Mouse (Mus musculus) gastrocnemius, postnatal 4 days (tissue): ENCODE measurements around the gene Bbs9. TPM values are rescaled to one million over a fixed set of nuclear protein-coding genes. Genes with fewer than 3 reads are reported as not detected.

ENCODE experiments used
- DNase-seq, 2 experiments: peaks; one replicate each; pipeline ENCODE4 v3.0.0; 2021 to 2022; ENCODE audit warnings: low spot score in 2 of 2, mixed read lengths in 2 of 2
- total RNA-seq, 2 experiments: library from RNA; stranded (reverse); gene quantifications; 2 replicates each; pipeline ENCODE4 v1.2.3; 2021

Gene Bbs9
- total RNA-seq, 2 experiments from 2014 or later, result 14.0 to 17.5 TPM

DNA sequence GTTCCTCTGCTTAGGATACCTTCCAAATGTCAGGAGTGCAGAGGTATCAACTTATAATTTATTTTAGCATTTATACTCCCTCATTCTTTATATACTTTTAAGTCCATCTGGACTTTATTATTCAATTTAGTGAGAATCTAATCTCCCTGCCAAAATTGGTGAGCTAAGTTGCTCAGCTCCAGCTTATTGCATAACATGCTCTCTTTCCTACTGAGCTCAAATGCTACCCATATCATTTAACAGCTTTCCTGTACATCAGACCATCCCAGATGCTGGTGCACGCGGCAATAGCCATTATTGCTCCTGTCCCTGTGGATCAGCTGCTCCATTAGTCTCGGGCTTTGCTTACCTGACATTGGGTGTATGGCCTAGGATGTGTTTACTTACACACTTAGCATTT, 208.3 kb downstream of the Bbs9 start:
- DNase-seq, result no peak

DNA sequence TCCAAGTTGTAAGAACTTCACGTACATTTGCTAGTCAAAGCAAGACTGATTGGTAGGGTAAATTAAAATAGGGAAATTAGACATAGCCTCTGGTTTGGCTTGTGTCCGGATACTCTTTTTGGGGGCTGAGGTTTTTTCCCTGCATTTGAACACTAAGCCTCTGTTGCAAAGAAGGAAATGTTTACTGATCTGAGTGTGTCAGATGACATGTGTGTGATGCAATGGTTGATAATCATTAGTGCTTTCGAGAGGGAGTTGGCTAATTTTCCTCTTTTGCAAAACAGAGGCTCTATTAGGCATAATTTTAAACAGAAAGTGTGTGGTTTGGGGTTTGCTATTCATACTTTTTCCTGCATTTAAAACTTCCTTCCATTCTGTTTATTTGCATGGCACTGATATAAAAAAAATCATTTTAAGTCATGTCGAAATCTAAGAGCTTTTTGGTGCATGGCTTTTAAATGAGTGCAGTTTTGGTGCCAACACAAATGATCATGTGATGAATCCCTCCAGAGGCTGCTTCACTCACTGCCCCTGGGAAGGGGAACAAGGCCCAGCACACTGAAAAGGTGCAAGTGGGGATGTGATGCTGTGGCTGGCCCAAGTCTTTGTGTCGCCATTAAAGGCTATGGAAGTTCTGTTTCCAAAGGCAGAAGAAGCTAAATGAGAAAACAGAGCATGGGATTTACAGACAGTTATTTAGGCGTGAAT, 211.4 kb downstream of the Bbs9 start:
- no peak for DNase-seq

DNA sequence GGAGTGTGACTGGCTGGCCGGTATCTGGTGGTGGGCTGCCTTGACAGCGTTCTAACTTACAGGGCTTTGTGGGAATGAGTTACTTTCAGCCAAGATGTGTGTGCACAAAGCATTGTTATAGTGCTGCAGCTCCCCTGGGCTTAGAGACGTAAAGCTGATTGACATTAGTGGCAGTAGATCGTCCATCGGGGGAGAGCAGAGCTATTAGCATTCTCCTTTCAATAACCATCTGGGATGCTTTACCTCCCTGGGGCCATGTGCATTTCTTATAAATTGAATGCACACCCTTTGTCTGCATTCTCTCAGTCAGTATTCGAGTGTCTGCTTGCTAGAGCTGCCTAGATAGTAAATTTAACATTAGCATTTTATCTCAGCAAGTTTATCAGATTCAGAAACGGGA, 214.7 kb downstream of the Bbs9 start:
- DNase-seq, result no peak

DNA sequence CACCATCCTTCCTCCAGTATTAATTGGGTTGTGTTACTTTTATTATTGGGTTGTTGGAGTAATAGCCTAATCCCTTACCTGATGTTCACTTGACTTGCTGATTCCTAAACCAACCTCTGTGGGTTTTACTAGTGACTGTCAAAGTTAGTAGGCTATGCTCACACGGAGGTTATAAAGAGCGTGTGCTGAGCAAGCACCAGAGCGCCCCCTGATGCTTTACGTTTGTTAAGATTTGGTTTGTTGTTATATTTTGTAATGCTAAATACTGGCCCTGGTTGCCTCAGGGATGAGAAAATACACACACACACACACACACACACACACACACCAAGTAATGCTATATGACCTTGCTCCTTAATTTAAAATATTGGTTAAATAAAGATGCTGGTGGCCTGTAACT, 219.9 kb downstream of the Bbs9 start:
- DNase-seq, result no peak

DNA sequence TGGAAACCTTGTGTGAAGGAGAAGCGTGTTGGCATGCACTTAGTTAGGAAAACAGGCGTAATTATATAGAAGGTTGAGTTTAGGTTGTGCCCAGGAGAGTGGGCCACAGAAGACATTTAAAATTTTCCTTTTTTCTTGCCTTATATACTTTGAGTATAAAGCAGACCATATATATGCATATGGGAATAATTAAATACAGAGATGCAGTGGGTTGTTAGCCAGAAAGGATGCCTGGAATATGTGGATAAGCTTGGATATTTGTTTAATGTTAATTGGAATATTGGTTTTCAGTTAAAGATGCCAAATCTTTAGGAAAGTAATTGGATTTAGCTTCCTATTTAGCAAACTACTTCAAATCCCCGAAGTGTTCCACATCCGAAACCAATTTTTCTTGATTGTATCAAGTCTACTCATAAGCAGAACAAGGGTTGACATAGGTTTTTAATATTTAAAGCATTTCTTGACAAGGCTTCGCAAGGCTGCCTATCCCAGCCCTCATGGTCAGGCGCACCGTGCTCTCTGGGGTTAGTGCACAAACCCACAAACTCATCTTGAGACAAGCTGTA, 221.4 kb downstream of the Bbs9 start:
- DNase-seq, result no peak

DNA sequence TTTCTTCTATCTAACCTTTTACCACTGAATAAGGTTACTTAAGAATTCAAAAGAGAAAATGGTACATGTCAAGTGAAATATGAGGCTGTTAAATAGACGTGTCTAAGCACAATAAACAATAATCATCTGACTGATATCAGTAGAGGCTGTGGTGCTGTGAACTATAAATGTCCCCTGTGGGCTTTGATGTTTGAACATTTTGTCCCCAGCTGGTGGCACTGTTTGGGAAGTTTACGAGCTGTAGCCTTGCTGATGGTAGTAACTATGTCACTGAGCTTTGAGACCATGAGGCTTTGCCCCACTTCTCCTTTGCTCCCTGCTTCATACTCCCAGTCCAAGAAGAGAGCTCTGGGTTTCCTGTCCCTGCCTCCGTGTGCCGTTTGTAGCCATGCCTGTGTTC, 222.3 kb downstream of the Bbs9 start:
- no peak for DNase-seq

DNA sequence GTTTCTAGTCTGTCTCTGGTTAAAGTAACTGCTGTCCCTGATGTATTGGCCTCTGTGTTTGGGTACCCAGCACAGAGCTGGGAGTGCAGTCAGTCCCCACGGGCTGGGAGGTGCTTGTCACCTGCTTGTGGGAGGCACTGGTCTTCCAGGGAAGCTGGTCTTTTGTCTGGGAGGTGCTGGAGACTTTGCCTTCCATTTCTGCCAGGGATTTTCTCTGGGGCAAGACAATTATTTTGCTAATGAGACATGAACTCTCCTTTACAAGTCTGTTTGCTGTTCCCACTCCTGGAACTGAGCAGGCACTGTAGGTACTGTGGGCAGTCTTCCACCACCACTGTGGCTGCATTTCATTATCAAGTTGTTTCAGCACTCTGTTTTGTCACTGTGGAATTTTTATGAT, 223.0 kb downstream of the Bbs9 start:
- no peak for DNase-seq

DNA sequence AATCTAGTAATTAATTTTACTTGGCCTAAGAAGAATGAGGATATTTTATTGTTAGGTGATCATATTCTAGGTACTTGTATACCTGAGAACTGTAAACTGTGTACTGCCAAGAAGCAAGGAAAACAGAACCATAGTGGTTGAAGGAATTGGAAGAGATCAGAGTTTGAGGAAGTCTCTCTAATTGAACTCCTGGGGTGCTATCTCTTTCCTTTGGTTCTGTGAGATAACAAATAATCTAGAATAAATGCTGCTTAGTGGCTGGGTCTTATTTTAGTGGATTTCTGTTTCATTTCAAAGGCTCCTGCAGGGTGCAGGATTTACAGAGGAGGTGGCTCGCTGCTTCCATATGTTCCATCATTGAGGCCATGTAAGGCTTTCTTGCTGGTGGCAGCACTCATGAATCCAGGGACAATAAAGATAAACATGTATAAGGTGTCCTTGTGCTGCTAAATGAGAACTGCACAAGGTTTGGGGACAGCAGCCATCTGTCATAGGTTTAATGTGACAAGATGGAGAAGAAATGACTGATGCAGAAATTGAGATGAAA, 226.6 kb downstream of the Bbs9 start:
- no peak for DNase-seq

DNA sequence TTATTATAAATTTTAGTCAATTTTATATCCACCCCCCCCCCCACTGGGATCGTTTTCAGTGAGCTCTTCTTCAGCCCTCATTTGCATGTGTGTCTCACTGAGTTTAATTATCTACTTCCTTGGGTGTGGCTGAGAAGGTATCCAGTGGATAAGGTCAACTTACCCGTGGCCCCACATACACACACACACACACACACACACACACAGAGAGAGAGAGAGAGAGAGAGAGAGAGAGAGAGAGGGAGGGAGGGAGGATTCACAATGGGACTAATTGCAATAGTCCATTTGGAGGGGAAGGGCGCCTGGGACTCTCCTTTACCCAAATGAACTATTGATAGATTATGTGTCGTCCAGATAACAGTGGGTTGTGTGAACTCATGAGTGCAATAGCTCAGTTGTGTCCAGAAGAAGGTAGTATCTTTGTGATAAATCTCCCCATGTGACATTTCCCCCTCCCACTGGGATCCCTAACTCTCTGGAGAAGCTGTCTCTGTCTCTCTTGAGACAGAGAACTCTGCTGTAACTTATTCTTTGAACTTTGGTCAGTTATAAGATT, 227.4 kb downstream of the Bbs9 start:
- DNase-seq, result no peak

DNA sequence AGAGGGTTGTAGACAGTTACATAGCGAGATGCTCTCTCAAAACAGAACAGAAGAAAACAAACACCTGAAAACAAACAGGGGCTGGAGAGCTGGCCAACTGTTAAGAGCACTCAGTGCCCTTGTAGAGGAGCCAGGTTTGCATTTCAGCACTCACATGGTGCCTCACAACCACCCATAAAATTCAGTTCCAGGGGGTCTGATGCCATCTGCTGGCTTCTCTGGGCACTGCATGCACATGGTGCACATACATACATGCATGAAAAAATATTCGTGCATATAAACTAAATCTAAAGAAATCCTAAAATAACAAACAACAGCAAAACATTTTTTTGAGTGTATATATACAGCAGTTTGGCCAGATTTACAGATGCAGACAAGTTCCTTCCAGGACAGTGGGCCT, 228.0 kb downstream of the Bbs9 start:
- no peak for DNase-seq

DNA sequence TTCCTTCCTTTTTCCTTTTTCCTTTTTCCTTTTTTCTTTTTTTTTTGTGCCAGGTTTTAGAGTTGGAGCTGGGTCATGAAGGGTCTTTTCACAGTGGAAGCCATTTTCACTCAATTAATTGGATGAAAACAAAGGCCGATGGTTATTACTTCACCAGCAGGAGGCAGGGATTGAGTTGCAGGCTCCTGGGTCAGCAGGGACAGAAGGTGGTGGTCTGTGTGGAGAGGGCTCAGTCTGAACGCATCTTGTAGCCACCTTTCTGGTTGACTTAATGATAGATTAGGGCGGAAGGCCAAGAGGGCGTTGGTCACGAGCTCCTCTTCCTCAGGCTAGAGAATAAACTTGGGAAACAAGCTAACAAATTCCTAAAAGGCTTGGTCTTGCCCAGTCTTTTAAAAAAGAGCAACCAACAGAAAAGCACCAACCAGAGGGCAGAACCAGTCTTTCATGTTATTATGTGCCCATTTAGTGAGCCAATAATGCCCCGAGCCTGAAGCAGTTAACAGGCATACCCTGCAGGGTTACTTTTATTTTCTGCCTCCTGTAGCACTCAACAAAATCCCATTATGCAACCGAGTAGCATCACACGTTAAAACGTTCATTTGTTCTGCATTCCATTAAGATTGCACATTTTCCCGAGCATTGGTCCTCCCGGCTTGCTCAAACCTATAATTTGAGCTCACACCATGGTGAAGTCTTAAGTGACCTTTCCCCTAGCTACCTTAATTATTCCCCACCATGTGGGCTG, 231.8 kb downstream of the Bbs9 start:
- DNase-seq, result no peak

DNA sequence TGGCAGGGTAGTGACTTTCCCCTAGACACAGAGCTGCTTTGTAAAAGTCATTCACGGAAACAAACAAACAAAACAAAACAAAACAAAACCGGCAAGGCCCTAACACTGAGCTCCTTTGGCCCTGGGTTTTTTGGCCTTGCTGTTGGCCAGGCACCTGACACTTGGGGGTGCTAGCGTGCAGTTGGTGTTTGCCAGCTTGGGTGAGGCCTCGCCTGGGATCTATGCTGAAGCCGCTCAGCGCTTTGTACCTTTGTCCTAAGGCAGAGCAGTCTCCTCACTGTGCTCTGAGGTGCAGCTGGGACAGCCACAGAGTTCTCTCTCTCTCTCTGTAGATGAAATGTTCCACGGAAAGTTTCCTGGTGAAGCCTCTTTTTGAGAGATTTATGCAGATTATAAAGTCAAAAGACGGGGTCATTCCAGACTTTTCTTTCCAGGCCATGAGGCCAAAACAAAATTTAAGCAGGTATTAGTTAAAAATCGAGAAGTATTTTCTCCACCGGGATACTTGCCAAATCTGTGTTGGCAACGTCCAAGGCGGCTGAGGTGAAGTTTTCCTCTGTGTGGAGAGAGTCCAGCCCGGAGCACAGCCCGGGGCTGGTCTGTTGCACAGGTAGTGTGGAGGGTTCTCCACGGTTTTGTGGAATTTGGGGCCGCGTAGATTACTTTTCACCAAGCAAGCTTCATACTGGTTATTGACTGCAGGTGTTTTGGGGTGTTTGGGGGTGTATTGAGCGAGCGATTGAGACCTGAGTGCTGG, 233.6 kb downstream of the Bbs9 start:
- DNase-seq, result peak in 1 of 2 experiments; percentile 61

DNA sequence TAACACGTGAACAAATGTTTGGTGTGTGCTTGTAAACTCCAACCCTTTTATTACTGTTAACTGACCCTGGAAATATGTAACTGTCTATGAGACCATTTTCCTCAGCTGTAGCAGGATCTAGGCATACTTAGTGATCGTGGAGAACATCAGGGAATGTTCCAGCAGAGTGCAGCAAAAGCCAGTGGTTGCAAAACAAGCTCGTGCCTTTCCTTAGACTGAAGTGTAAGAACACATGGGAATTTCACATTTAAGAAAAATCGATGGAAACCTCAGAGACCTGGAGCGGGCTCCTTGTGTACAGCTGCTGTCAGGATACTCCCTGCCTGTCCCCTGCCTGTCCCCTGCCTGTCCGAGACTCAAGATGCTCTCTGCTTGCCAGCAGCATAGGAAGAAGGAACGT, 234.5 kb downstream of the Bbs9 start:
- DNase-seq, result no peak

DNA sequence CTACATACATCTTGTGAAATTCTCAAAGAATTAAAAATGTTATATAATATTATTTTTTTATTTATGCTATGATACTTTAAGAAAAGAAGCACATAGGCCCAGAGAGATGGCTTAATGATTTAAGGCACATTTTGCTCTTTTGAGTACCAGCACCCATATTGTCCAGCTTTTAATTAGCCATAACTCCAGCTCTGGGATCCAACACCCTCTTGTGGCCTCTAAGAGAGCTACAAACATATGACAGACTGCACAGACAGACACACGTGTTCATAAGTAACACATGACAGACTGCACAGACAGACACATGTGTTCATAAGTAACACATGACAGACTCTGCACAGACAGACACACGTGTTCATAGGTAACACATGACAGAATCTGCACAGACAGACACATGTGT, 235.8 kb downstream of the Bbs9 start:
- no peak for DNase-seq

DNA sequence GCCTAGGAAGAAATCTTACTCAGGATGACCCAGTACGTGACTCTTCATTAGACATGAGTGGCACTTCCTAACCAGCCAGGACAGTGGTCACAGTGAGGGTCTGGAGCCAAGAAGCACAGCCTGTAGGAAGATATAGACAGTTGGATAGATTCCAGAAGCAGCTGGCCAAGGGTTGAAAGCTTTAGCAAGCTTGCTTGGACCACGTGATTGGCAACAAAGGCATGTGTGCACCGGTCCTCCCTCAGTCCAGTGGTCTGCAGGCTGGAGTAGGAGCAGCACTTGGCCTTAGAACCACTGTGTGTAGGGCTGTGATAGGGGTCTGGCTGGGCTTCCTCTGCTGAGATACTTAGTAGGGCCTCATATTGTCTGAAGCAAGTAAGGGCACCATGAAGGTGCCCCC, 237.2 kb downstream of the Bbs9 start:
- no peak for DNase-seq

DNA sequence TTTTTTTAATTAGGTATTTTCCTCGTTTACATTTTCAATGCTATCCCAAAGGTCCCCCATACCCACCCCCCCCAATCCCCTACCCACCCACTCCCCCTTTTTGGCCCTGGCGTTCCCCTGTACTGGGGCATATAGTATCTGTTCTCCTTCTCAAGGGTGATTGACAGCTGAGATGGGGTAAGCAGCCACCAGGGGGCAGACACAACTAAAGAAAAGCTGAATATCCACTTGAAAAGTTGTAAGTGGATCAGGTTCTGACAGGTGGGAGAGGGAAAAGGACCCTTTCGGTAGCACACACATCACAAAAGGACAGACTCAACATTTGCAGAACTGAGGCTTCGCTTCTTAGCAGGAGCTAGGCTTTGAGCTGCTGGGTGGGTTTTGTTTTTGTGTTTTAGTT, 237.8 kb downstream of the Bbs9 start:
- peak in 1 of 2 experiments; percentile 37 for DNase-seq

DNA sequence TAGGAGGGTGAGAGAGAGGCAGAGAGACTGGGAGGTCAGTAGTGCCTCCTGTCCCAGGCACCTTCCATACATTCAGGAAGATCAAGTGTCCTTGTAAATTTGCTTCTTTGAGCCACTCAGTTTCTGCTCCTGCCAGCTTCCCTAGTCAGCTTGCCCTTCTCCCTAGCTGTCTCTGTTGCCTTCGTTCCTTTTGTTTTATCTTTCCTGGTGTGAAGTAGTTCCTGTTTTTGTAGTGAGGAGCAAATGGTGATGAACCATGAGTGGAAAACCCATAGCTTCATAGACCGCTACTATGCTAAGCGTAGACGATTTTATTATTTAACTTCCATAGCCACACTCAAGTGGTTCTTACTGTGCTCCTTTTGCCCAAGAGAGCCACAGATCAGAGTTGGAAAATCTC, 242.1 kb downstream of the Bbs9 start:
- no peak for DNase-seq

DNA sequence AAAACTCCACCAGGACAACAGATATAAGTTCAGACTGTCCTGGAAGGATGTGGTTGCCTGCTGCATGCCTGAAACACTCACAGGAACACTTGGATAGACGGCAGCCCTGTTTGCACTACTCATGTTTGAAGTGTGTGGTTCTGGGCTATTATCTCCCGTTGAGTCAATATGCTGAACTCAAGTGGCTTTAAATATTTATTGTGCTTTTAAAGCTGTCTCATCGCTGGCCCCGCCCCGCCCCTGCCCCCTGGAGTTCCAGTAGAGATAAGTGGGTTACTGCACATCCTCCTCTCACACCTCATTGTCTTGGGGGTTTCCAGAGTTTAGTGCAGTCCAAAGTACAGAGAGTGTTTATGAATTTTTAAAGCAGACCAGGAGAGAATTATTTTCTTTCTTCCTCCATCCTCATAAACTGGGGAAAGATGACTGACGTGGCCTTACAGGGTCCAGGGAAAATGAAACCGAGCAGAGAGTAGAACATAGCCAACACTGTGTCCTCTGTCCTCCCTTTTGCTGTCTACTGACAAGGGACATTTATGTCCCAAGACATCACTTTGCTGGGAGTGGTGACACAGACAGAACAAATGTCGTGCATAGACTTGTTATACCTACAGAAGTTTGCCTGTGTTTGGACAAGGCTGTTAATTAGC, 242.8 kb downstream of the Bbs9 start:
- DNase-seq, result no peak

DNA sequence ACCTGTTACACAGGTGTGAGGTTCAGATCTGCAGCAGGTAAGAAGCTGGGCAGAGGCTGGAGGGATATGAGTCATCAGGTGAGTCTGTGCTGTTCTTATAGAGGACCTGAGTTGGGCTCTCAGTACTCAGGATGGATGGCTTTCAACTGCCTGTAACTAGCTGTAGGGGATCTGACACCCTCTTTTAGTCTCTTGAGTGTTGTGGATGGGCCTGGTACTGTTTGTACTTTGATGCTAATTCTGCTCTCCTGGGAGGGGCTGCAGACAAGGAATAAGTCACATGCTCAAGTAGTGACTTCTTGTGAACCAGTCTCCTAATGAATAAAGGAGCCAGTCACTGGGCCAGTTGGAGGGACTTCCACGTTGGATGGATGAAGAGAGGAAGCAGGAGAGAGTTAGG, 257.1 kb downstream of the Bbs9 start:
- no peak for DNase-seq

DNA sequence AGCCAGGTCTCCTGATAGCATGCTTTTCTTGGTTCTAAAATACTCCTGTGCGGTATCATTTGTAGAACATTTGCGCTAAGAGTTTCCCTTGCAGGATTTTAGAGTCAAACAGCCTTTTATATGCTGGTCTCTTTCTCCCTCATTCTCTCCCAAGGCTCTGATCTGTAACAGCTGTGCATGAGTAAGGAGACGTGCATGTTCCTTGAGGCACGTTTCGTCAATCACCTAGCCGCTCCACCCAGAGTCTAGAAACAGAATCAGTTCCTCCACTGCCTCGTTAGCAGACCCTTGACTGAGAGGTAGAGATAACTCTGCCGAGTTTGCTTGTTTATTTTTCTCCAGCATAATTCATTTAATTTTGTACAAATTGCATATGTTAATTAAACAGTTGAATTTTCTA, 259.4 kb downstream of the Bbs9 start:
- DNase-seq, result no peak

DNA sequence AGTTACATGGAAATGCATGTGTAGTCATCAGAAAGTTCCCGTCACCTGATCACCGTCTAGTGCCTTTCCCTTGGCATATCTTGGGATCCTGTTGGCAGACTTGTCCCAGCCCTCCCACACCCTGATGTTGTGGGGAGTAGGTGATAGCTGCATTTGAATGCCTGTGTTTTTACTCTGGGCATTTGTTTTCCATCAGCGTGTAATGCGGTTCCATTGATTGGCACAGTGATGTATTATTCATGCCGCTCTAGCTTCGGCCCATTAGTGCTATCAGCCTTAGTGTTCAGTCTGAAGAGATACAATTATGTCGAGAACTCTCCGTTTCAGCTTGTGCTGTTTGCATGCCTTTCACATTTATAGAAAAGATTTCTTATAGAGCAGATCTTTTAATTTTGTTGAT, 259.9 kb downstream of the Bbs9 start:
- DNase-seq, result no peak
